Mouse (Mus musculus) embryonic facial prominence, embryonic 15.5 days (tissue): ENCODE results near the gene Prss45. TPM values are rescaled to one million over a fixed set of nuclear protein-coding genes. Genes with fewer than 3 reads are reported as not detected.

Experiments
- ATAC-seq: fragments of 200-750 bp; cut with Nextera tagmentation; 2 replicates; pipeline ENCODE4 v1.8.0; 2017; ENCODE audit warnings: low read depth, moderate TSS enrichment; ENCODE audit not compliant: insufficient number of reproducible peaks, low FRiP score, low TSS enrichment
- H3K27ac ChIP-seq: fragments of 300-500 bp; sonication (generic); replicated peaks from 2 replicates; pipeline ENCODE4 v1.5.1; 2015; ENCODE audit warnings: mild to moderate bottlenecking, inconsistent platforms
- H3K27me3 ChIP-seq: fragments of 300-500 bp; sonication (generic); 2 replicates; pipeline ENCODE4 v1.6.1; 2015; ENCODE audit warnings: inconsistent platforms
- H3K36me3 ChIP-seq: fragments of 300-500 bp; sonication (generic); 2 replicates; pipeline ENCODE4 v1.6.1; 2015; ENCODE audit warnings: mild to moderate bottlenecking, inconsistent platforms
- H3K4me1 ChIP-seq: fragments of 300-500 bp; sonication (generic); 2 replicates; pipeline ENCODE4 v1.6.1; 2015; ENCODE audit warnings: inconsistent platforms
- H3K4me2 ChIP-seq: fragments of 300-500 bp; sonication (generic); replicated peaks from 2 replicates; pipeline ENCODE4 v1.6.1; 2015; ENCODE audit warnings: mild to moderate bottlenecking, inconsistent platforms
- H3K4me3 ChIP-seq: fragments of 300-500 bp; sonication (generic); replicated peaks from 2 replicates; pipeline ENCODE4 v1.5.1; 2015; ENCODE audit warnings: mild to moderate bottlenecking, inconsistent platforms
- H3K9ac ChIP-seq: fragments of 300-500 bp; sonication (generic); 2 replicates; pipeline ENCODE4 v1.6.1; 2015; ENCODE audit warnings: inconsistent platforms
- H3K9me3 ChIP-seq: fragments of 300-500 bp; sonication (generic); replicated peaks from 2 replicates; pipeline ENCODE4 v1.6.1; 2016; ENCODE audit warnings: inconsistent platforms
- WGBS: fragments of 180-500 bp; shearing (Covaris S2); methylation state at CpG from one replicate; pipeline ENCODE4 v1.1.7; 2015; 5-methylcytosine and 5-hydroxymethylcytosine counted together
- polyA plus RNA-seq: library from polyadenylated mRNA; unstranded; fragments of >200 nt; fragmentation: Nextera tagmentation; extraction: Ambion mirVana; gene quantifications from 2 replicates; pipeline ENCODE4 v1.2.1, GENCODE M21; 2015

Prss45 gene
- polyA plus RNA-seq, 1 experiment from 2014 or later: not detected

- 9% methylated on average over 50 of the region's 50 CpGs for WGBS
- no peak within 1 kb of the TSS for H3K27ac ChIP-seq
- ATAC-seq: no peak
- H3K36me3 ChIP-seq: no peaks in the 10 kb centered on the region
- 0 out of 2 replicates have a peak within 1 kb of the TSS, but pooled peaks have one; percentile 10 for H3K9ac ChIP-seq
- peak within 1 kb of the TSS; percentile 62 for H3K4me2 ChIP-seq
- H3K9me3 ChIP-seq: no peaks in the 10 kb centered on the region
- peaks cover 9% of the 10 kb centered on the region for H3K4me1 ChIP-seq
- peaks cover 29% of the 10 kb centered on the region for H3K27me3 ChIP-seq
- peak within 1 kb of the TSS; percentile 30 for H3K4me3 ChIP-seq
Measured at GRCm38 (mm10) chr9:110857781-110858472, 23.5 kb downstream of the Prss45 start, which contains the start of gene Prss50. Prss50 (plus strand) TSS chr9:110857967.

- Histone ChIP-seq H3K9ac (no peak overlapping the region), H3K27me3 (peaks cover 29% of the 10 kb centered on the region), H3K4me3 (no peak overlapping the region), H3K9me3 (no peaks in the 10 kb centered on the region), H3K36me3 (no peaks in the 10 kb centered on the region), H3K27ac (no peak overlapping the region), H3K4me1 (peaks cover 9% of the 10 kb centered on the region), H3K4me2 (no peak overlapping the region)
- WGBS: 39% methylated on average over 5 of the region's 5 CpGs
- no peak for ATAC-seq
Measured at GRCm38 (mm10) chr9:110858523-110858922, 24.1 kb downstream of the Prss45 start.

GRCm38 (mm10) chr9:110858967-110859596 is 24.7 kb downstream of the Prss45 start:
- Histone ChIP-seq H3K9me3 (no peaks in the 10 kb centered on the region), H3K36me3 (no peaks in the 10 kb centered on the region), H3K4me2 (no peak overlapping the region), H3K4me1 (peaks cover 9% of the 10 kb centered on the region), H3K27ac (no peak overlapping the region), H3K27me3 (peaks cover 29% of the 10 kb centered on the region), H3K9ac (no peak overlapping the region), H3K4me3 (no peak overlapping the region)
- ATAC-seq: no peak
- 81% methylated on average over 5 of the region's 5 CpGs for WGBS

- Histone ChIP-seq H3K36me3 (no peaks in the 10 kb centered on the region), H3K27me3 (peaks cover 16% of the 10 kb centered on the region), H3K27ac (no peak overlapping the region), H3K4me1 (peaks cover 24% of the 10 kb centered on the region), H3K9me3 (no peaks in the 10 kb centered on the region), H3K9ac (no peak overlapping the region), H3K4me3 (no peak overlapping the region), H3K4me2 (no peak overlapping the region)
- no peak for ATAC-seq
- 21% methylated on average over 7 of the region's 7 CpGs for WGBS
Measured at GRCm38 (mm10) chr9:110871030-110871429, 36.6 kb downstream of the Prss45 start.

- peaks cover 21% of the 10 kb centered on the region for H3K27me3 ChIP-seq
- H3K27ac ChIP-seq: no peak overlapping the region
- H3K4me1 ChIP-seq: peaks cover 35% of the 10 kb centered on the region
- no peaks in the 10 kb centered on the region for H3K9me3 ChIP-seq
- 9% methylated on average over 40 of the region's 40 CpGs for WGBS
- peak overlapping the region; percentile 24 for H3K4me3 ChIP-seq
- no peaks in the 10 kb centered on the region for H3K36me3 ChIP-seq
- peak overlapping the region; percentile 50 for H3K4me2 ChIP-seq
- ATAC-seq: no peak
- no peak overlapping the region for H3K9ac ChIP-seq
Measured at GRCm38 (mm10) chr9:110873681-110874659, 39.6 kb downstream of the Prss45 start.

- Histone ChIP-seq H3K4me2 (no peak overlapping the region), H3K27ac (no peak overlapping the region), H3K36me3 (no peaks in the 10 kb centered on the region), H3K9ac (no peak overlapping the region), H3K4me1 (peaks cover 41% of the 10 kb centered on the region), H3K27me3 (peaks cover 21% of the 10 kb centered on the region), H3K4me3 (no peak overlapping the region), H3K9me3 (no peaks in the 10 kb centered on the region)
- ATAC-seq: peak; percentile 7; the same call in 1 of the 2 replicates
- 14% methylated on average over 3 of the region's 3 CpGs for WGBS
Measured at GRCm38 (mm10) chr9:110874660-110875191, 40.3 kb downstream of the Prss45 start.

- Histone ChIP-seq H3K27ac (0 out of 2 replicates have a peak overlapping the region, but pooled peaks have one; percentile 17), H3K9ac (no peak overlapping the region), H3K4me1 (peaks cover 44% of the 10 kb centered on the region), H3K27me3 (peaks cover 21% of the 10 kb centered on the region), H3K4me2 (no peak overlapping the region), H3K36me3 (no peaks in the 10 kb centered on the region), H3K4me3 (no peak overlapping the region), H3K9me3 (no peaks in the 10 kb centered on the region)
- WGBS: 29% methylated on average over 4 of the region's 6 CpGs
- ATAC-seq: no peak
Measured at GRCm38 (mm10) chr9:110875288-110875695, 40.9 kb downstream of the Prss45 start.

GRCm38 (mm10) chr9:110877353-110877752 is 43.0 kb downstream of the Prss45 start:
- 91% methylated on average over 1 of the region's 1 CpGs for WGBS

GRCm38 (mm10) chr9:110877888-110878287 is 43.5 kb downstream of the Prss45 start:
- Histone ChIP-seq H3K27me3 (peaks cover 19% of the 10 kb centered on the region), H3K36me3 (no peaks in the 10 kb centered on the region), H3K4me2 (0 out of 2 replicates have a peak overlapping the region, but pooled peaks have one; percentile 0), H3K9me3 (no peaks in the 10 kb centered on the region), H3K4me1 (peaks cover 57% of the 10 kb centered on the region), H3K4me3 (no peak overlapping the region), H3K27ac (no peak overlapping the region), H3K9ac (no peak overlapping the region)
- no peak for ATAC-seq
- 79% methylated on average over 5 of the region's 5 CpGs for WGBS

More at GRCm38 (mm10) chr9:110877353-110877752, 43.0 kb downstream of the Prss45 start:
- Histone ChIP-seq H3K4me3 (no peak overlapping the region), H3K9ac (no peak overlapping the region), H3K36me3 (no peaks in the 10 kb centered on the region), H3K27me3 (peaks cover 21% of the 10 kb centered on the region), H3K27ac (no peak overlapping the region), H3K9me3 (no peaks in the 10 kb centered on the region), H3K4me1 (peaks cover 57% of the 10 kb centered on the region), H3K4me2 (no peak overlapping the region)
- ATAC-seq: no peak

GRCm38 (mm10) chr9:110879191-110879920 is 45.0 kb downstream of the Prss45 start, which contains the start of gene Als2cl:
Als2cl (plus strand) TSS chr9:110879870.
- Histone ChIP-seq H3K4me3 (peak within 1 kb of the TSS; percentile 61), H3K27ac (peak within 1 kb of the TSS; percentile 73; the same call in 1 of the 2 replicates), H3K4me2 (peak within 1 kb of the TSS; percentile 88), H3K27me3 (peaks cover 5% of the 10 kb centered on the region; the same call in 1 of the 2 replicates), H3K9ac (peak within 1 kb of the TSS; percentile 35), H3K36me3 (no peaks in the 10 kb centered on the region), H3K9me3 (no peaks in the 10 kb centered on the region), H3K4me1 (peaks cover 47% of the 10 kb centered on the region)
- WGBS: 12% methylated on average over 12 of the region's 12 CpGs
- ATAC-seq: no peak
